Mouse (Mus musculus) CH12.LX (cell line): ENCODE results near the gene Gm21973.

Experiments used
- CHD1 ChIP-seq: IDR thresholded peaks from 2 replicates; pipeline ENCODE4 v1.6.1; 2012; ENCODE audit warnings: low read depth, low read length, improper control_type of control experiment, inconsistent platforms
- CHD2 ChIP-seq: IDR thresholded peaks from 2 replicates; pipeline ENCODE4 v1.6.1; 2011; ENCODE audit warnings: low read length, improper control_type of control experiment
- CTCF ChIP-seq, 2 experiments: IDR thresholded peaks in 1 of 2; conservative IDR thresholded peaks in 1 of 2; 2 replicates each; pipeline ENCODE4 v1.5.1; 2011 to 2012; ENCODE audit warnings: low read depth in 2 of 2, low read length in 2 of 2, improper control_type of control experiment in 1 of 2, inconsistent platforms in 1 of 2, mild to moderate bottlenecking in 1 of 2, moderate library complexity in 1 of 2
- EP300 ChIP-seq: IDR thresholded peaks from 2 replicates; pipeline ENCODE4 v1.6.1; 2011; ENCODE audit warnings: low read length, improper control_type of control experiment
- PAX5 ChIP-seq: IDR thresholded peaks from 2 replicates; pipeline ENCODE4 v1.6.1; 2012; ENCODE audit warnings: low read length, inconsistent platforms, mixed read lengths
- POLR2A ChIP-seq: IDR thresholded peaks from 2 replicates; pipeline ENCODE4 v1.6.1; 2011; ENCODE audit warnings: low read depth, mild to moderate bottlenecking, improper control_type of control experiment, low read length
- POLR2AphosphoS2 ChIP-seq: IDR thresholded peaks from 2 replicates; pipeline ENCODE4 v1.6.1; 2011; ENCODE audit warnings: low read depth, low read length, improper control_type of control experiment
- RAD21 ChIP-seq: IDR thresholded peaks from 2 replicates; pipeline ENCODE4 v1.6.1; 2011; ENCODE audit warnings: low read depth, mild to moderate bottlenecking, low read length, improper control_type of control experiment, moderate library complexity
- SMC3 ChIP-seq: IDR thresholded peaks from 2 replicates; pipeline ENCODE4 v1.6.1; 2011; ENCODE audit warnings: low read depth, low read length, improper control_type of control experiment
- USF2 ChIP-seq: conservative IDR thresholded peaks from 2 replicates; pipeline ENCODE4 v1.6.1; 2011; ENCODE audit warnings: low read depth, low read length, improper control_type of control experiment
- ZMIZ1 ChIP-seq: IDR thresholded peaks from 2 replicates; pipeline ENCODE4 v1.6.1; 2012; ENCODE audit warnings: low read depth, mild to moderate bottlenecking, inconsistent platforms, low read length, improper control_type of control experiment

GRCm38 (mm10) chr15:10378338-10378959 is 53.3 kb downstream of the Gm21973 start:
- TF ChIP-seq SMC3 = no peak
- peak; percentile 24; the same call in 1 of the 2 replicates for TF ChIP-seq CHD2
- no peak for TF ChIP-seq USF2
- no peak for TF ChIP-seq POLR2AphosphoS2
- TF ChIP-seq POLR2A = no peak
- peak; percentile 76 for TF ChIP-seq EP300
- TF ChIP-seq RAD21 = no peak; the same call in 1 of the 2 replicates
- no peak for TF ChIP-seq ZMIZ1
- 0 out of 2 replicates have a peak, but pooled peaks have one; percentile 25 for TF ChIP-seq CHD1
- TF ChIP-seq PAX5 = no peak
- no peak for TF ChIP-seq CTCF (conservative IDR thresholded peaks at IDR 0.05 in 1 of 2, IDR thresholded peaks at IDR 0.05 in 1 of 2; ENCODE audit: low read depth in 2 of 2, low read length in 2 of 2)
